Mouse (Mus musculus) liver, embryonic 13.5 days (tissue): ENCODE measurements around the gene Ptpn14. TPM values are rescaled to one million over a fixed set of nuclear protein-coding genes. Genes with fewer than 3 reads are reported as not detected.

Experiments
- ATAC-seq: fragments of 200-750 bp; cut with Nextera tagmentation; 2 replicates; pipeline ENCODE4 v1.8.0; 2017; ENCODE audit warnings: low read depth, mild to moderate bottlenecking, moderate number of reproducible peaks, moderate library complexity
- DNase-seq: peaks from one replicate; pipeline ENCODE4 v3.0.0; 2022
- H3K27ac ChIP-seq: fragments of 300-500 bp; sonication (generic); 2 replicates; pipeline ENCODE4 v1.5.1; 2015; ENCODE audit warnings: moderate library complexity, mild to moderate bottlenecking, inconsistent platforms
- H3K27me3 ChIP-seq: fragments of 300-500 bp; sonication (generic); 2 replicates; pipeline ENCODE4 v1.6.1; 2015; ENCODE audit warnings: mild to moderate bottlenecking, inconsistent platforms
- H3K36me3 ChIP-seq: fragments of 300-500 bp; sonication (generic); 2 replicates; pipeline ENCODE4 v1.6.1; 2015; ENCODE audit warnings: mild to moderate bottlenecking, inconsistent platforms
- H3K4me1 ChIP-seq: fragments of 300-500 bp; sonication (generic); replicated peaks from 2 replicates; pipeline ENCODE4 v1.6.1; 2015; ENCODE audit warnings: inconsistent platforms
- H3K4me2 ChIP-seq: fragments of 300-500 bp; sonication (generic); 2 replicates; pipeline ENCODE4 v1.6.1; 2015; ENCODE audit warnings: inconsistent platforms, mild to moderate bottlenecking, moderate library complexity
- H3K4me3 ChIP-seq: fragments of 300-500 bp; sonication (generic); replicated peaks from 2 replicates; pipeline ENCODE4 v1.5.1; 2015; ENCODE audit warnings: mild to moderate bottlenecking, inconsistent platforms
- H3K9ac ChIP-seq: fragments of 300-500 bp; sonication (generic); 2 replicates; pipeline ENCODE4 v1.6.1; 2015; ENCODE audit warnings: mild to moderate bottlenecking, inconsistent platforms
- H3K9me3 ChIP-seq: fragments of 300-500 bp; sonication (generic); replicated peaks from 2 replicates; pipeline ENCODE4 v1.6.1; 2016; ENCODE audit warnings: inconsistent platforms
- WGBS: fragments of 180-500 bp; shearing (Covaris S2); methylation state at CpG from one replicate; pipeline ENCODE4 v1.1.7; 2015; ENCODE audit not compliant: insufficient replicate concordance; 5-methylcytosine and 5-hydroxymethylcytosine counted together
- polyA plus RNA-seq: library from polyadenylated mRNA; unstranded; fragments of >200 nt; fragmentation: Nextera tagmentation; extraction: Ambion mirVana; gene quantifications from 2 replicates; pipeline ENCODE4 v1.2.1, GENCODE M21; 2015

Ptpn14 gene
- polyA plus RNA-seq, 1 experiment from 2014 or later = 0.44 TPM

DNA sequence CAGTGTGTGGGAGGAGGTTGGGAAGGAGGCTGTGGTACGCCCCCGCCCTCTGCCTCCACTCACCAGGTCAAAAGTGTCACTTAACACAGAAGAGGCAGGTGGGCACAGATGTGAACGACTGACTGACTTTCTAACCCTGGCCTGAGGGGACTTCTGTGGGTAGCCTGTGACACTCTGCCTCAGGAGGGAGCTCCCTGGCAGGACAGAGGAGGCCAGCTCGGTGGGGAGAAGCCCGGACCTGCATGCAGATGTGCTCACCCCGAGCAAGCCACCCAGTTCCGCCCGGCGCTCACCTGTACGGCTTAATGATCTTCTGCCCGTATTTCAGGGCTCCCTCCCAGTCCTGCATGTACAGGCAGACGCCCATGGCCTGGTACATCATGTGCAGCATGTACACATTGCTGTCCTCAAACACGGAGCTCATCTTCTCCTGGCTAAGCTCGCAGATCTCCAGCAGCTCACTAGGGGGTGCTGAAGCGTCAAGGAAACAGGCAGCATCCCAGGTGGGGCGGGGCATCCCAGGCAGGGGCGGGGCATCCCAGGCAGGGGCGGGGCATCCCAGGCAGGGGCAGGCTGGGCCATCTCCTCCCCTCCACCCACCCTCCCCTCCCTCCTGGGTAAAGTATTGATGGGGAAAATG is 155.6 kb downstream of the Ptpn14 start:
- no peak overlapping the region for H3K4me3 ChIP-seq
- ATAC-seq (no peak; the same call in 1 of the 2 replicates), DNase-seq (peak; percentile 25)
- WGBS = 54% methylated on average over 18 of the region's 18 CpGs
- H3K4me1 ChIP-seq = peaks cover 15% of the 10 kb centered on the region
- no peak overlapping the region for H3K9ac ChIP-seq
- no peaks in the 10 kb centered on the region for H3K27me3 ChIP-seq
- H3K4me2 ChIP-seq = no peak overlapping the region
- H3K27ac ChIP-seq = no peak overlapping the region
- peaks cover 9% of the 10 kb centered on the region for H3K36me3 ChIP-seq
- no peaks in the 10 kb centered on the region for H3K9me3 ChIP-seq

DNA sequence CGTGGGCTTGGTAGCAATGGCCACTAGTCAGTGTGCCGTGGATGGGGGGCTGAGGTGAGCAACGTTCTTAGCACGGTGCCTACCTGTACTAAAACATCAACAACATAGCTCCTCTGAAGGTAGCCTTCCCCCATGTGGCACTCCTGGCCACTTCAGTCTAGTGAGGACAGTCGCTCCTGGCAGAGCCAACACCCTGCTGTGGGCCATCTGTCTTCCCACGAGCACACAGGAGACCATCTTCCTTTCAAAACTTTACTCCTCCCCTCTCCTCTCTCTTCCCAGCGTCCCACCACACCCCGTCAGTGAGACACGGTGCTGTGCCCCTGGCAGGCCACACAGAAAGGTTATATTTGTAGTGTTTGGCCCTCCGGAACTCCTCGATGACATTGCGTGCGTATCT is 156.9 kb downstream of the Ptpn14 start:
- 72% methylated on average over 13 of the region's 13 CpGs for WGBS
- Histone ChIP-seq H3K27me3 (no peaks in the 10 kb centered on the region), H3K4me1 (peaks cover 15% of the 10 kb centered on the region), H3K4me3 (no peak overlapping the region), H3K36me3 (peaks cover 11% of the 10 kb centered on the region), H3K9me3 (no peaks in the 10 kb centered on the region), H3K27ac (no peak overlapping the region), H3K9ac (no peak overlapping the region), H3K4me2 (no peak overlapping the region)
- DNase-seq = no peak
- ATAC-seq = no peak

DNA sequence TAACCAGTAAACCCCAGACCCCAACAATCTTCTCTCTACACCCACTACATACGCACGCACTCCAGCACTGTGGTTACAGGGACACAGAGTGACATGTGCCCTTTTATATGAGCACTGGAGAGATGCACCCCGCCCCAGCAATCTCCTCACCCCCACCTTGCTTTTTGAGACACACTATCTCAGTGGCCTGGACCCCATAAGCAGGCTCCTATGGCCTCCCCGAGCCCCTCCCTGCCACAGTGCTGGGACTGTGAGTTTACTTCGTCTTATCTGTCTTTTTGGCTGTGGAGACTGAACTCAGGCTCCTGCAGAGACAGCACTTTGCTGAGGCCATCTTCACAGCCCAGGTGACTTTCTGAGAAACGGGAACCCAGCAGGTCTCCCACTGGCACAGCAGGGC is 157.9 kb downstream of the Ptpn14 start:
- H3K27ac ChIP-seq = no peak overlapping the region
- H3K4me2 ChIP-seq = no peak overlapping the region
- H3K4me1 ChIP-seq = peaks cover 15% of the 10 kb centered on the region
- no peaks in the 10 kb centered on the region for H3K9me3 ChIP-seq
- DNase-seq (peak; percentile 48), ATAC-seq (peak; percentile 83)
- H3K4me3 ChIP-seq = no peak overlapping the region
- H3K27me3 ChIP-seq = no peaks in the 10 kb centered on the region
- H3K9ac ChIP-seq = 0 out of 2 replicates have a peak overlapping the region, but pooled peaks have one; percentile 1
- WGBS = 30% methylated on average over 6 of the region's 6 CpGs
- H3K36me3 ChIP-seq = peaks cover 17% of the 10 kb centered on the region

DNA sequence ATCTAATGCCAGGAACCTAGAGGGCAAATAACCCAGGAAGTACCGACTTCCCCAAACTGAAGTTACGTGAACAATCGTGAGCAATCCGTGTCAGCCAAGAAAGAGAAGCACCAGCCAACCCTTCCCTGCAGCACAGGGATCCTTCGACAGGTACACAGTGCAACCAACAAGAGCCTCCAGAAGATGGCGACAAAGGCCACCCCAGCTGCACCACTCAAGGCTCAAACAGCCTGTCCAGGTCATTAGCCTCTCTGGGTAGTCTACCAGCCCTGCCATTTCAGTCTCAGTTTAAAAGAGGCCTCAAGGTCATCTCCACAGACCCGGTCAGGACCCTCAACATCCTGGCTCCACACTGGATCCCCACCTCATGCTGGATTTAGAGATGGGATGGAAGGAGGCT is 159.4 kb downstream of the Ptpn14 start:
- Histone ChIP-seq H3K9me3 (no peaks in the 10 kb centered on the region), H3K4me2 (no peak overlapping the region), H3K27ac (no peak overlapping the region), H3K9ac (0 out of 2 replicates have a peak overlapping the region, but pooled peaks have one; percentile 32), H3K36me3 (peaks cover 16% of the 10 kb centered on the region), H3K27me3 (no peaks in the 10 kb centered on the region), H3K4me3 (no peak overlapping the region), H3K4me1 (peaks cover 15% of the 10 kb centered on the region)
- WGBS = 35% methylated on average over 7 of the region's 7 CpGs
- DNase-seq = peak; percentile 40
- ATAC-seq = peak; percentile 37

DNA sequence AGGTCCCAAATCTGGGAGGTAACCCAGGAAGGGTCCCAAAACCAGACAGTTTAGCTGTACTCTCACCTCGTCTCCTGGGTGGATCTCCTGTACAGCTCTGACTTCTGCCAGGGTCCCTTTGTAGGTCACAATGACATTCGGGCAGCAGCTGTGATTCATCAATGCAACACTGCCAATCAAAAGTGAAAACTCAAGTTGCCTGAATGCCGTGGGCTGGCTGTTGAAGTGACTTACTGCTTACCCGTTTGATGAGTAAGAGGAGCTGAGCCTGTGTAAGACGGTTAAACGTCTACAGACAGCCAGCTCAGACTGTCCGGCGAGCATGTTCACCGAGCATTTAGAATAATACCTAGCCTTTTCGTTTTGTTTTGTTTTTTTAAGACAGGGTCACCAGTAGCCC is 160.7 kb downstream of the Ptpn14 start:
- WGBS = 80% methylated on average over 10 of the region's 10 CpGs
- no peak overlapping the region for H3K4me2 ChIP-seq

DNA sequence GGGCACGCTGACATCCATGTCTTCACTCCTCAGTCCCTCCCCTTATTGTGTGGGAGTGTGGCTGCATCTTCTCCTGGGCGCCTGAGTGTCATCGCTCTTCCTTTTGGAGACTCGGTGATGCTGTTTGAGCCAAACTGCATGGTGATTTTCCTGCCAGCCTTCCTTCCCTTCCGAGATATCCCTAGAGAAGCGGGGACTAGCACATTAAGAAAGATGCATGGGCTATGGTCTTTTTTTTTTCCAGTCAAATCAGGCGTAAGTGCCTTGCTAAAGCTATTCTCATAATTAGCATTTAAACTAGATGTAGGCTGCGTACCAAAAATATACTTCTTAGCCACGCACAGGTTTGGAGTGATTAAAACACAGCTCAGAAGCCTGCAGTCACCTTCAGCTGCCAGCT is 166.1 kb downstream of the Ptpn14 start:
- Histone ChIP-seq H3K4me1 (no peaks in the 10 kb centered on the region), H3K36me3 (peaks cover 63% of the 10 kb centered on the region), H3K9ac (no peak overlapping the region), H3K4me3 (no peak overlapping the region), H3K27ac (no peak overlapping the region), H3K9me3 (no peaks in the 10 kb centered on the region), H3K27me3 (no peaks in the 10 kb centered on the region), H3K4me2 (no peak overlapping the region)
- no peak for ATAC-seq
- 83% methylated on average over 9 of the region's 9 CpGs for WGBS
- no peak for DNase-seq

More for the DNA sequence above, 160.7 kb downstream of the Ptpn14 start:
- DNase-seq (no peak), ATAC-seq (no peak)
- no peaks in the 10 kb centered on the region for H3K27me3 ChIP-seq
- no peak overlapping the region for H3K27ac ChIP-seq
- H3K9ac ChIP-seq = no peak overlapping the region
- no peak overlapping the region for H3K4me3 ChIP-seq
- peaks cover 15% of the 10 kb centered on the region for H3K4me1 ChIP-seq
- H3K36me3 ChIP-seq = peaks cover 24% of the 10 kb centered on the region
- no peaks in the 10 kb centered on the region for H3K9me3 ChIP-seq

DNA sequence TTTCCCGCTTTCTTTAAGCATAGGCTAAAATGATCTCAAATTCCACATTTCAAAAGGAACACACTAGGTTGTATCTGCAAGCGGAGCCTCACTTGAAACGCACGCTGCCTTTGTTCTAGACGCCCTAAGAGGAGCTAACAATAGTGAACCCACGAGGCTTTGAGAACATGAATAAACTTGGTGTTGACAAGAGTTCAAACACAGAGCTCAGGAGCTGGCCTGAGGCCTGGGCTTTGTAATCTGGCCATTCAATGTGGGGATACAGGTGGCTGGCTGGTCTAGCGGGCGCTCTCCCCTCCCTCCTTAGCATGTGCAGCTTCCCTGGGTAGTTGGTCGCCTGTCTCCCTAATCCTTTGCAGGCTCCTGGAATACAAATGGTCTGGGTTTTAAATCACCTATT is 169.8 kb downstream of the Ptpn14 start:
- H3K4me3 ChIP-seq = no peak overlapping the region
- H3K9ac ChIP-seq = no peak overlapping the region
- 83% methylated on average over 9 of the region's 9 CpGs for WGBS
- H3K27ac ChIP-seq = no peak overlapping the region
- ATAC-seq (no peak), DNase-seq (no peak)
- H3K9me3 ChIP-seq = no peaks in the 10 kb centered on the region
- no peaks in the 10 kb centered on the region for H3K27me3 ChIP-seq
- no peak overlapping the region for H3K4me2 ChIP-seq
- peaks cover 66% of the 10 kb centered on the region for H3K36me3 ChIP-seq
- no peaks in the 10 kb centered on the region for H3K4me1 ChIP-seq

DNA sequence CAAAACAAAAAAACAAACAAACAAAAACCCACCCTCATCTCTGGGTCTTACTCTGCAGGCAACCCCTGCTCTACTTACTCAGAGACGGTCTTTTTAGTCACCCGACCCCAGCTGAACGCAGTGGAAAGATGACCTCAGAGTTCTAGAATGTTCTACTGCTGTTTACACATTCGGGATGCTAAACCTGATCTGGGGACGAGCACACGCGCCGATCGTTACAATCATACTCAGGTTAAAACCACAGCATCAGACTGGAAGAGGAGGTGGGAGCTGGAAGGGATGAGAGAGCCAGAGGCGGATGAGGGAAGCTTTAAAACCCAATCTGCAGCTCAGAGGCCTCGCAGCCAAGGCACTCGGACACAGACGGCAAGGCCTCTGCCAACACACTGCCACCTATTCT is 170.6 kb downstream of the Ptpn14 start:
- Histone ChIP-seq H3K27me3 (no peaks in the 10 kb centered on the region), H3K27ac (no peak overlapping the region), H3K4me2 (no peak overlapping the region), H3K36me3 (peaks cover 57% of the 10 kb centered on the region), H3K9me3 (no peaks in the 10 kb centered on the region), H3K4me3 (no peak overlapping the region), H3K9ac (no peak overlapping the region), H3K4me1 (no peaks in the 10 kb centered on the region)
- 83% methylated on average over 13 of the region's 13 CpGs for WGBS
- no peak for ATAC-seq
- DNase-seq = no peak

DNA sequence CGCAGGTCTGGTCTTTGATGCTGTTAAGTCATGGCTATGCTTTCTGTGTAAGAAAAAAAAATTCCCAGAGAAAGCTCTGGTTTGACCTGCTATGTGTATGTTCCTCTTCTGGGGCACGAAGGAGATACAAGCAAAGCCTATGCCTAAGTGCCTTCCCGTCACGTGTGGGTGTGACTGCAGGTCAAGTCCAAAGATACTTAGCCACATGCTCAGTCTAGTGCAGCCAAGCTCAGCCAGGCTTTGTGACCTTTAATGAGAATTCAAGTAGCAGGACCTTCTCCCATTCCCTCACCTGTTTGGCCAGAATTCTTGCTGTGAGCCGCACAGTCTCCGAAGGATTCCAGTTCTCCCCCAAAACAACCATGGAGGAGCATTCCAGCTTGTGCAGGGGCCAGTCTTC is 171.5 kb downstream of the Ptpn14 start:
- Histone ChIP-seq H3K27ac (no peak overlapping the region), H3K9ac (no peak overlapping the region), H3K4me3 (no peak overlapping the region), H3K4me2 (no peak overlapping the region), H3K36me3 (peaks cover 49% of the 10 kb centered on the region), H3K9me3 (no peaks in the 10 kb centered on the region), H3K4me1 (no peaks in the 10 kb centered on the region), H3K27me3 (no peaks in the 10 kb centered on the region)
- no peak for DNase-seq
- 83% methylated on average over 6 of the region's 6 CpGs for WGBS
- no peak for ATAC-seq

DNA sequence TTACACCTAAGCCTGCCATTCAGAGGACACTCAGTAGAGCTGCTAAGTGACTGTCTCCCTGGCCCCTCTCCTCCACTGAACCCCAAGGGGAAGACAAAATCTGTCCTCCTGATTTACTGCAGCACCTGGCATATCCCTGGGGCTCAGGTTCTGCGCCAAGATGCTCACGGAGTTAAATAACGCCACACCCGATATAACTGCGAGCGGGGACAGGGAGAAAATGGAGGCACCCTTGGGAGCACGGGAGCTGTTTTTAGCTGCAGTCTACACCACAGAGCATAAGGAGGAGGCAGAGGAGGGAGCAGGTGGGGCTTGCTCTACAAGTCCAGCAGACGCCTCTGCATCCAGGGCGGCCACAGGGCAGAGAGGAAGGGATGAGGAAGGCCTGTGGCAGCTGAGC is 174.3 kb downstream of the Ptpn14 start:
- no peak for ATAC-seq
- Histone ChIP-seq H3K36me3 (peaks cover 29% of the 10 kb centered on the region), H3K27me3 (no peaks in the 10 kb centered on the region), H3K27ac (no peak overlapping the region), H3K9ac (no peak overlapping the region), H3K4me1 (no peaks in the 10 kb centered on the region), H3K4me3 (no peak overlapping the region), H3K4me2 (no peak overlapping the region), H3K9me3 (no peaks in the 10 kb centered on the region)
- no peak for DNase-seq
- WGBS = 85% methylated on average over 9 of the region's 9 CpGs

DNA sequence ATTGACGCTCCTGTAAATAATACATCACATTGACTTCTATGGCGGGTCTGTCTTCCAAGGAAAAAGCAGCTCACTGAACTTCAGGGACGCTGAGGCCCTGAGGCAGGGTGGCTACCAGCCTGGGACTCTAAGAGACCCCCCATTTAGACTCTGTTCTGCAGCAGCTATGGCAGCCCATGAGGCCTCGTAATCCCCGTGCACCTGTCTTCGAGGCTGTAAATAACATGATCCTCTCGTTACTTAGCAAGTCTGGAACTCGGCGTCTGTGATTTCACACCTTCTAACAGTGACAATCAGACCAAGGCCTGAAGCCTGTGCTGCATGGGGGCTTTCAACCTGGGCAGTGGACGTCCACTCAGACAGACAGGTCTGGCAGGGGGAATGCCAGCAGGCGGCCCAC is 175.1 kb downstream of the Ptpn14 start:
- peaks cover 29% of the 10 kb centered on the region for H3K36me3 ChIP-seq
- no peak overlapping the region for H3K9ac ChIP-seq
- 79% methylated on average over 11 of the region's 11 CpGs for WGBS
- no peaks in the 10 kb centered on the region for H3K9me3 ChIP-seq
- no peak overlapping the region for H3K4me3 ChIP-seq
- H3K4me2 ChIP-seq = no peak overlapping the region
- no peaks in the 10 kb centered on the region for H3K27me3 ChIP-seq
- DNase-seq = no peak
- H3K4me1 ChIP-seq = no peaks in the 10 kb centered on the region
- H3K27ac ChIP-seq = no peak overlapping the region
- no peak for ATAC-seq

DNA sequence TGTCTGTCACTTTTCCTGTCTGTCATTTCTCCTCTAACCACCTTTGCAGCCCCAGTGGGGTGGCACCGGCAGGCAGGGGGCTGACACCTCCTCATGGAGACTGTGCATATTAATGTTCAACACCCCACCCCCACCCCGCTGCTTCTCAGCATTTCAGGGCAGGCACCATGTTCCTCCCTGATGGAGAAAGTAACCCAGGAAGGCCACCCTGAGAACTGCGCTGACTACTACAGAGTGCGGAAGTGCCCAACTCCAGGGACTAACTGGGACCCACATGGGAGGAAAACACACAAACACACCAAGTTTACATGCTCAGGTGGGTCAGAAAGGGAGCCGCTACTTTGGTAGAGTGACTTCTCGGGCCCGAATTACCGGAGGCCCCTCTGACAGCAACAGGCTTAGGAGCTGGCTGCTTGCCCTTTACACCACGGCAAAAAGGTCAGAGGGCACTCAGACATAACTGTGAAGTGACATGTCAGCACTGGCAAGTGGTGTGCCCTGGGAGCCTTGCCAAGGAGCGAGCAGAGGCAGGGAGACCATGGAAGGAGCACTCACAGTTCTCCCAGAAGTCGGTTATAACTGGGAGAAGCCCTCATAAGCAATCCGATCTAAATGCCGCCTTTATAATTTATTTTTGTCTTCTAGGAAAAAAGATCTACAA is 182.7 kb downstream of the Ptpn14 start:
- 78% methylated on average over 13 of the region's 13 CpGs for WGBS
- Histone ChIP-seq H3K4me2 (no peak overlapping the region), H3K27ac (no peak overlapping the region), H3K4me1 (peaks cover 11% of the 10 kb centered on the region), H3K4me3 (no peak overlapping the region), H3K9ac (no peak overlapping the region), H3K9me3 (no peaks in the 10 kb centered on the region), H3K27me3 (no peaks in the 10 kb centered on the region), H3K36me3 (peaks cover 23% of the 10 kb centered on the region)
- ATAC-seq (no peak), DNase-seq (no peak)
